Mouse (Mus musculus) neutrophil, adult 5-6 weeks (primary cell): ENCODE data around the gene Dnmbp. TPM values are rescaled to one million over a fixed set of nuclear protein-coding genes. Genes with fewer than 3 reads are reported as not detected.

Experiments used
- ATAC-seq: fragments of 151-379, 151-347 bp; 2 replicates; pipeline ENCODE4 v1.8.0; 2017; ENCODE audit warnings: mild to moderate bottlenecking, moderate TSS enrichment; ENCODE audit not compliant: insufficient number of reproducible peaks, poor library complexity, low FRiP score, severe bottlenecking; ENCODE audit errors: extremely low read depth
- total RNA-seq: library from RNA; stranded (forward); fragments of 200-1000 nt; gene quantifications from 2 replicates; pipeline ENCODE4 v1.2.3, GENCODE M21; 2017

The Dnmbp gene
- total RNA-seq, 1 experiment from 2014 or later, result 29.7 TPM

DNA sequence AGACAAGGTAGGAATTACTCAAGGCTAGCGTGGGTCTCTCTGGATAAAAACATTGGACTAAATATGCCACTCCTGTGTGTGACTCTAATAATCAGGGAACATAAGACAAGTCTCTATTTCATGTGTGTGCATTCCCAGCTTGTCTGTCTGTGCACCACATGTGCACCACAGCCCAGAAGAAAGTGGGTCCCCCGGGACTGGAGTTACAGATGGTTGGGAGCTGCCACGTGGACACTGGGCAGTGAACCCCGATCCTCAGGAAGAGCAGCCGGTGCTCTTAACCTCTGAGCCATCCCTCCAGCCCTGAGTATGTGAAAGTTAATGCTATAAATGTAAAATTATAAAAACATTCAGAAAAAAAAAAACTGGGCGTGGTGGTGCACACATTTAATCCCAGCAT, 22.2 kb downstream of the Dnmbp start:
- no peak for ATAC-seq

DNA sequence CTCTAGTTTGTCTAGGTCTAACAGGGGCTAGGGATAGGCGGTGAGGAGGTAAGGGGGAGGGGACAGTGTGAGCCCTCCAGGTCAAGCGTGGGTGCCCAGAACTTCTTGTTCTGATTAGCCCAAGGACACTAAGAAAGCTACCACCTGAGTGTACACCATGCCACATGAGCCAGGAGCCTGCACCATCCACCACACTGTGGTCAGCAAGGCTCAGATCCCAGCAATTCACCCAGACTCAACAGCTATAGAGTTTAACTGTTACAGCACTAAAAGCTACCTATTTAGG, 22.6 kb downstream of the Dnmbp start:
- ATAC-seq, result no peak

- ATAC-seq, result peak; percentile 40; the same call in 1 of the 2 replicates
Observed at GRCm38 (mm10) chr19:43916586-43917405, 23.2 kb downstream of the Dnmbp start.

DNA sequence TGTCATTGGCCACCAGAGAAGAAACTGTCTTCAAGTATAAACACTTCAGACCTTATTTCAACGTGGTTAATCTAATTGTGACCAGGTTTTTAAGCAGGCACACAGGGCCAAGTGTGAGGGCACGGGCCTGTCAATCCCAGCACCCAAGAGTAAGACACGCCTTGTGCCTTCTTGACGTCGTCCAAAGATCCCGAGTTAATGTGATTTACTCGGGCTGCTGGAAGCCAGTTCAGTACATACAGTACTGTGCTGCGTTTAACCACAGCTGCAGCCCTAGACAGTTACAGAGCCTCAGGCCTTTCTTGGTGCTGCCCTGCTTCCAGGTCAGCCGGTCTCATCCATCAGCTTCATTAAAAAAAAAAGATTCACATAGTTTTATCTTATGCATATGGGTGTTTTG, 24.6 kb downstream of the Dnmbp start:
- ATAC-seq, result no peak

DNA sequence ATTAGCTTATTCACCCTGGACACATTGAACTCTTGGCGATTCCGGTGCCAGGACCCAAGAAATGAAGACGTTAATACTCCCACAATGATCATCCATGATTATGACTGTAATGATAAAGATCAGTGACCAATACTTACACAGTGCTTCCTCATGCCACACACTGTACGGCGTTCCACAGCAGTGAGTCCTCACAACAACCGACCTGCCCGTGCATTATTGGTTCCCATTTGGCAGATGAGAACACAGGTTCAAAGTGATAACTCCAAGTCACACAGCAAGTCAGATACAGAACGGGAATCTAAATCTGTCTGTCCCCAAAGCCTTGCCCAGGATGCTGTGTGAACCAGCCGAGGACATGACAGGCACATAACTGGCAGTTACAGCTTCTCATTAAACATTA, 25.0 kb downstream of the Dnmbp start:
- ATAC-seq, result no peak

DNA sequence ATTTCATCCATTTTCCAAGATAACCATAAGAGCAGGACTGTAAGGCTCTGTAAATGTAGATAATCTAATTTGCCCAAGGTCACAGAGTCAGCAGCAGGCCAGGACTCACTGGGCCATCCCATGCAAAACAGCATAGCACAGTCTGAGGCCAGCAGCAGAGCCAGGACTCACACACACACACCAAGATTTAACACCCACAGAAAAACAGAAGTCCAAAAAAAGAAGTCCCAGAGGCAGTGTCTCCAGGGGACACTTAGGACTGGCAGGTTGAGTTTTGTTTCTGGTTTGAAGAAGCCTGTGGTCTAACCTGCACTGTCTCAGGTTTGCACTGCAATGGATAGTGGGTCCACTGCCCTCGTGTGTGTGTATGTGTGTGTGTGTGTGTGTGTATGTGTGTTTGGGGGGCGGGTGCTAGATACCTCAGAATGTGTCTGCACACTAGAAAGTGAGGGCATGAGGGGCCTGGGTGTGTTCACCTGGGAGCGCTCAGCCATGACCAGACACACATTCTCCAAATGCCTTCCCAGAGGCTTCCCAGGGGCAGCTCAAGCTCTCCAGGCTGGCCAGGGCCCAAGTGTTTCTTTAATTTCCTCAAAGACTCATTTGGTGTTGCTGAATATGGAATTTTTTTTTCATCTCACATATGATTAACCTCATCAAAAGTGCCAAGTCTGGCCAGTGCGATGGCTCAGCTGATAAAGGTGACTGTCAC, 27.1 kb downstream of the Dnmbp start:
- ATAC-seq, result peak; percentile 34; the same call in 1 of the 2 replicates

- ATAC-seq, result peak; percentile 38; the same call in 1 of the 2 replicates
Observed at GRCm38 (mm10) chr19:43906492-43906891, 33.5 kb downstream of the Dnmbp start.

DNA sequence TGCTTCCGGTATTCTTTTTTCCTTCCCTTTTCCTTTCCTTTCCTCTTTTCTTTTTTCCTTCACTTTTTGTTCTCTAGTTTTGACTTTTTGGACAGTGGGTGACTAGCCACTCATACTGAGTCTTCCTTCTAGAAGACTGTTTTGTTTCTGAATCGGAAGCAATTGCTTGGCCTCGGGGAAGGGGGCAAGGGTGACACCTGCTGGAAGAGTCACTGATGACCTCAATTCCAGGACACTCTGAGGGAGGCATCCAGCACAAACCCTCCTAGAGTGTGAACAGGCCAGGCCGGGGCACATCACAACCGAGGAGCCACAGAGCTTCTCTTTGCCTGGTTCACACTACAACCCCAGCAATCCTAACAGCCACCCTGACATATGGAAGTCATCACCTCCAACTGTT, 34.0 kb downstream of the Dnmbp start:
- no peak for ATAC-seq

DNA sequence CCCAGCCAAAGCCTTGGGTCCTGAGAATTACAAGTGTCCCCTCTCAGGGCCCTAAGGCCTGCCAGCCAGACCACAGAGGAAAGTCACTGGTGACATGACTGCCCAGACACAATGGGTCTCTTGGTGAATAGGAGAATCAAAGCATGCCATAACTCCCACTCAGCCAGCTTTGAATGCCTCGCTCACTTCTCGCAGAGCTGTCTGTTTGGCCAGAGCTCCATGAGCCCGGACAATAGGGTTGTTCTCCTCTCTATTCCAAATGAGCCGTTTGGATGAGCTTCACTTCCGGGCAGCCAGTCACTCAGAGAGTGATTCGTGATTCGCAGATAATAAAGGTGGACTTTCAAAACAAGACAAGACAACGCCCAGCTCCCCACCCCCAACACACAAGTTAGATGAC, 34.9 kb downstream of the Dnmbp start:
- ATAC-seq, result no peak

GRCm38 (mm10) chr19:43904327-43904726, 35.7 kb downstream of the Dnmbp start:
- no peak for ATAC-seq

GRCm38 (mm10) chr19:43902887-43903286, 37.1 kb downstream of the Dnmbp start:
- no peak for ATAC-seq

DNA sequence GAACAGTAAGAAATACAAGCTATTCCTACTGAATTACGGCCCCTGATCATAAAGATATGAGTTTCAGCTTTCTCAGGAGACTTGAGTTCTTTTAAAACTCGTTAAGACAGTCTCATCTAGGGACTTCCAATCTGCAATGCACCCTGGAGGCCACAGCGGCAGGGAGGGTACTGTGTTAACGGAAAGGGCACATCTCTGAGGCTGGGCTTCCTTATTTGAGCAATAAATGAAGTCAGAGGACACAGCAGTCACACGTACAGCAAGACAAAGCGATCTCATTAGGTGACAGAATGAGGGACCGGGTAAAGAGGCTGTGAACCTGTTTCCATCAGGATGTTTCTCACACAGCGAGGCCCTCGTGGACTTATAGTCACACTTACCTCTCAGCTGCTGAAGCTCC, 39.3 kb downstream of the Dnmbp start:
- no peak for ATAC-seq

GRCm38 (mm10) chr19:43898547-43898946, 41.4 kb downstream of the Dnmbp start:
- ATAC-seq, result peak; percentile 48; the same call in 1 of the 2 replicates

GRCm38 (mm10) chr19:43896441-43896840, 43.5 kb downstream of the Dnmbp start:
- no peak for ATAC-seq

DNA sequence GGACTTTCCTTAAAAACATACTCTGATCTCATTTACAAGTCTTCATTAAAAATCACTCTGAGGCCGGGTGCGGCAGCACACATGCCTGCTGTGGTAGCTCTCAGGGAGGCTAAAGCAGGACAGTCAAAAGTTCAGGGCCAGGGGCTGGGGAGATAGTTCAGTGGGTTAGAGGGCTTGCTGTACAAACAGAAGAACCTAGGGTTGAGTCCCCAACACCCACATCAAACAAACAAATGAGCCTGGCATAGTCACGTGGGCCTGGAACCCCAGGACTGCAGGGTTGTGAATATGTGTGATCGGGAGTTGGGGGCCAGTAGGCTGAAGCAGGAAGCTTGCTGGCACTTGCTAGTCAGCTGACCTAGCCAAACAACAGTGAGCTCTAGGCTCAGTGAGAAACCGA, 44.0 kb downstream of the Dnmbp start:
- no peak for ATAC-seq

GRCm38 (mm10) chr19:43894821-43895220, 45.2 kb downstream of the Dnmbp start:
- ATAC-seq, result no peak

DNA sequence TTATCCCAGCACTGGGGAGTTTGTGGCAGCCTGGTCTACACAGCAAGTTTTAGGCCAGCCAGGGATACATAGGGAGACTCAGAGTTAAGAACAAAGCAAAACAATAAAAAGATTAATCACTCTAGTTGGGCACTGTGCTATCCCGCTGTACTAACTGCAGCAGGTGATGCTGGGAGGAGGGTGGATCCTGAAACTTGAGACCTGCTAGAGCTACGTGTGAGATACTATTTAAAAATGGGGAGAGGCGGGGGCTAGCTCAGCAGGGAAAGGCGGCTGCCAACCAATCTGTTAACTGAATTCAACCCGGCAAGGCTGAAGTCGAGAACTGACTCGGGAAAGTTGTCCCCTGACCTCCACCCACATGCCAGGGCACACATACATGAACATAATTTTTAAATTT, 45.9 kb downstream of the Dnmbp start:
- no peak for ATAC-seq

DNA sequence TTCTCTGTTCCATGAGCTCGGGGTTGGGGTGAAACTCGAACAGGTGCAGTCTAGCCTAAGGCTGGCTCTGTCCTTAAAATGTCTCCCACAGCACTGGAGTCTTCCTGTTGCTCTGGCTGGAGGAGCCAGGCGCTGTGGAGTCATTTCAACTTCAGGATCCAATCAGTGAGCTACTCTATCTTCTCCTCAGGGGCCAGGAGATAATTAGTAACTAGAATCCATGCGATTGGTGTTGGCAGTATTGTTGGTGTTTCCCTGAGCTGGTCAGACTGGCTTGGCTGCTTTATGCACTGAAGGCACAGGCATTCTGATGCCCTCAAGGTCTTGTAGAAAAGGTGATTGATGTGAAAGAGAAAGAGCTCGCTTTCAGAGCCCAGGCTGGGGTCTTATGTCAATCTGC, 49.5 kb downstream of the Dnmbp start:
- no peak for ATAC-seq

DNA sequence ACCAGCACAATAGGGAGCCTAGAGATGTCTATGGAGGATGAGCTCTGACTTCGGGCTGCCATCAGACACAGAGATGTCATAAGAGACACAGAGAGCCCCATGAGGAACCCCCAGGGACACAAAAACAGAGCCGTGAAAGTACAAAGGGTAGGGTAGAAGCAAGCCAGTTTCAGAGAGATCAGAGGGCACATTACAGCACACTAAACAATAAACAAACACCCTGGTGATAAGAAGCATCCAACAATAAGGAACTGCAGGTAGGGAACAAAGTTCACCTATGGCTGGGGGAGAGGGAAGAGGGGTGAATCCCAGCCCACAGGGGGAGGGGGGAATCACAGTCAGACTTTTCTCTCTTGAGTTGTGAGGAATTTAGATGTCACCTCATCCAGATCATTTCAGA, 52.3 kb downstream of the Dnmbp start:
- ATAC-seq, result no peak

GRCm38 (mm10) chr19:43887242-43887641, 52.7 kb downstream of the Dnmbp start:
- ATAC-seq, result no peak
